Mouse (Mus musculus) lung, adult 2 months (tissue): ENCODE results near the gene Mtmr1. TPM values are rescaled to one million over a fixed set of nuclear protein-coding genes. Genes with fewer than 3 reads are reported as not detected.

Experiments
- DNase-seq: peaks from one replicate; pipeline ENCODE4 v3.0.0; 2022
- H3K4me1 ChIP-seq: fragments of 200-500 bp; 2 replicates; pipeline ENCODE4 v1.6.1; 2011; ENCODE audit warnings: low read length; ENCODE audit not compliant: control insufficient read depth, insufficient read depth
- H3K4me3 ChIP-seq: fragments of 200-500 bp; replicated peaks from 2 replicates; pipeline ENCODE3; 2011; ENCODE audit warnings: low read depth, mild to moderate bottlenecking, control low read depth, low read length; ENCODE audit errors: extremely low read depth
- CTCF ChIP-seq: fragments of 200-500 bp; IDR thresholded peaks from 2 replicates; pipeline ENCODE4 v1.5.1; 2011; ENCODE audit warnings: mild to moderate bottlenecking, low read length, control low read depth; ENCODE audit not compliant: insufficient read depth
- POLR2A ChIP-seq: fragments of 200-500 bp; IDR thresholded peaks from 2 replicates; pipeline ENCODE4 v1.6.1; 2011; ENCODE audit warnings: low read depth, mild to moderate bottlenecking, control low read depth, low read length, borderline replicate concordance; ENCODE audit errors: extremely low read depth
- WGBS: fragments of 180-500 bp; shearing (Covaris S2); methylation state at CpG from one replicate; pipeline ENCODE4 v1.1.7; 2018; 5-methylcytosine and 5-hydroxymethylcytosine counted together
- polyA plus RNA-seq: library from polyadenylated mRNA; depleted of rRNA; stranded (reverse); fragments of >200 nt; gene quantifications from 2 replicates; pipeline ENCODE4 v1.2.3, GENCODE M21; 2012; rRNA removed

The Mtmr1 gene
- polyA plus RNA-seq, 1 experiment, result 10.1 TPM

DNA sequence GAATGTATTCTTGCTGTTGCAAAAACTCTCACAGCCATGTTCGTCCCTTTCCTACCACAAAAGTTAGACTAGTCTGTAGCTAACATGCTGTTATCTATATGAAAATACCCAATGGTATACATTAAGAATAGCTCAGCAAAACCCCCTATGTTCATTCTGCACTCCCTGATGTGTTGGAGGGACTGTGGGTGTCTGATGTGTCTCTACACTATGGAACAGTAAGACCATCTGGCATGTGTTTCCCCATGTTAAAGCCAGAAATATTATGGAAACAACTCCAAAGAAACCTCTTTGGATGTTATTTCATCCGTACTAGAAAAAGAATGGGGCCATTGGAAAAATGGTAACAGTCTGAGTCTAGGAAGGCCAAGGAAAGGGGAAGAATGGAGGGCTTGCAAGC lies 71.0 kb downstream of the Mtmr1 start:
- WGBS, result 85% methylated on average over 2 of the region's 2 CpGs
- TF ChIP-seq CTCF (no peak), POLR2A (no peak)
- no peak for DNase-seq
- no peak overlapping the region for H3K4me3 ChIP-seq
- no peaks in the 10 kb centered on the region for H3K4me1 ChIP-seq

DNA sequence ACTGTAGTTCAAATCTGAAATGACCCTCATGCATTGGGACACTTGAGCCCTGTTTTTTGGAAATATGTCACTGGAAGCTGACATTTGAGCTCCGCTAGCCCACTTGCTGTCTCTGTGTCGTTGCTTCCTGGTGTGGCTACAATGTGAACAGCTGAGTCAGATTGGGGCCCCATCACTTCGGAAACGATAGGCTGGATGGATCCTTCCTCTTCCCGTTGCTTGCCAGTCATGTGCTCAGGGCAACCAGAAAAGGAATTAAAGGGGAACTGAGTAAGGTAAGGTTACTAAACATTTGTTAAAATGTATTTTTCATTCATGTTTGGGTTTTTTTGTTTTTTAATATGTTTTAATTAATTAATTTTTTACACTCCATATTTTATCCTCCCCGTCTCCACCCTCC lies 74.9 kb downstream of the Mtmr1 start:
- H3K4me1 ChIP-seq, result no peaks in the 10 kb centered on the region
- DNase-seq, result no peak
- H3K4me3 ChIP-seq, result no peak overlapping the region
- TF ChIP-seq CTCF, result no peak
- no peak for TF ChIP-seq POLR2A
- WGBS, result 84% methylated on average over 6 of the region's 6 CpGs

- TF ChIP-seq POLR2A, result no peak
- no peak for TF ChIP-seq CTCF
Measured at GRCm38 (mm10) chrX:71442916-71443315, 78.4 kb downstream of the Mtmr1 start.

GRCm38 (mm10) chrX:71456078-71456737 lies 91.6 kb downstream of the Mtmr1 start:
- TF ChIP-seq POLR2A (no peak), CTCF (no peak)
- no peaks in the 10 kb centered on the region for H3K4me1 ChIP-seq
- no peak overlapping the region for H3K4me3 ChIP-seq
- 70% methylated on average over 6 of the region's 6 CpGs for WGBS
- DNase-seq, result no peak

More at GRCm38 (mm10) chrX:71442916-71443315, 78.4 kb downstream of the Mtmr1 start:
- no peak for DNase-seq
- Histone ChIP-seq H3K4me1 (no peaks in the 10 kb centered on the region), H3K4me3 (no peak overlapping the region)
- 64% methylated on average over 5 of the region's 5 CpGs for WGBS

- 64% methylated on average over 7 of the region's 7 CpGs for WGBS
- DNase-seq, result no peak
- H3K4me1 ChIP-seq, result peaks cover 2% of the 10 kb centered on the region
- TF ChIP-seq CTCF (no peak), POLR2A (no peak)
- H3K4me3 ChIP-seq, result no peak overlapping the region
Measured at GRCm38 (mm10) chrX:71464138-71464826, 99.7 kb downstream of the Mtmr1 start.

DNA sequence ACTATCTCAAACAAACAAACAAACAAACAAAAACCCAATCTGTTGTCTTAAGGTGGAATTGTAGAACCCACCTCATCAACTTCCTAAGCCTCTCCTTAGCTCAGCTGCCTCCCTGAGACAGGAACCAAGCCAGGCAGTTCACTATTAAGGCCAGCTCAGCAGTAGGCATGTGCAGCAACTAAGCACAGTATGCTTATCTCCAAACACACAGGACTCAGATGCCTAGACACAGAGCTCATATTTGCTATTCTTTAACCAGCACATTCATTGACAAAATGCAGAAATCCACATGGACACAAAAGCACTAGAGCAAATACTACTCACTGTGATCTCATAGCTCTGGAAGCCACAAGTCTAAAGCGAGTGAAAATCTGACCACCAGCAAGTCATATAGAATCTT lies 100.9 kb downstream of the Mtmr1 start:
- H3K4me3 ChIP-seq, result no peak overlapping the region
- TF ChIP-seq POLR2A (no peak), CTCF (no peak)
- H3K4me1 ChIP-seq, result peaks cover 2% of the 10 kb centered on the region
- DNase-seq, result no peak
- WGBS, result 96% methylated on average over 1 of the region's 1 CpGs

DNA sequence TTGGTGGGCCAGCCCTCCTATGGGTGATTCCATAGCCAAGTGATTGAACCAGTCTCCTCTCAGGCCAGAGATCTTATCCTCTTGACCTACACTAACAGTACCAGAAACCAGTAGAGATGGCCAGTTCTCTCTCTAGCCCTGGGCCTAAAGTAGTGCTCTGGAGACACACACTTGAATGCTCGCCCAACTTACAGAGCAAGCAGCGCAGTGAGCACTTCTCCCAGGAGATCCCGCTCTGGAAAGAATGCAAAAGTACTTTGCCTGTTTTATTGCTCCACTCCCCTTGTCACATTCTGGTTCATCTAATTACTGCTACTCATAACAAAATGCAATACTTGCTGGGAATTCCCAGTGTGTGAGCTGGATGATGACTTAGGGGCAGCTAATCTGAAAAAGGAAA lies 102.9 kb downstream of the Mtmr1 start:
- no peak for TF ChIP-seq POLR2A
- no peak for TF ChIP-seq CTCF
- 85% methylated on average over 3 of the region's 3 CpGs for WGBS
- DNase-seq, result no peak
- Histone ChIP-seq H3K4me1 (peaks cover 2% of the 10 kb centered on the region), H3K4me3 (no peak overlapping the region)

Other genes starting within 250 kb of the Mtmr1 start
- gene Mtm1, start 154.0 kb upstream of the Mtmr1 start, polyA plus RNA-seq, result 2.5 and 4.2 TPM in 2 replicates
- gene Cd99l2, start 128.1 kb downstream of the Mtmr1 start, polyA plus RNA-seq, result 15.2 and 51.2 TPM in 2 replicates
- 8.3 and 9.2 TPM in 2 replicates for gene Hmgb3, start 191.2 kb downstream of the Mtmr1 start, polyA plus RNA-seq